Mouse (Mus musculus) forebrain, embryonic 16.5 days (tissue): ENCODE data around the gene Telo2. TPM values are rescaled to one million over a fixed set of nuclear protein-coding genes. Genes with fewer than 3 reads are reported as not detected.

Source experiments
- ATAC-seq: fragments of 200-750 bp; cut with Nextera tagmentation; 2 replicates; pipeline ENCODE4 v1.8.0; 2017; ENCODE audit warnings: mild to moderate bottlenecking, moderate library complexity
- H3K27ac ChIP-seq: fragments of 300-500 bp; sonication (generic); 2 replicates; pipeline ENCODE4 v1.5.1; 2014; ENCODE audit warnings: low read length, control low read depth
- H3K27me3 ChIP-seq: fragments of 300-500 bp; sonication (generic); replicated peaks from 2 replicates; pipeline ENCODE4 v1.6.1; 2014; ENCODE audit warnings: low read length; ENCODE audit not compliant: control insufficient read depth, insufficient read depth
- H3K36me3 ChIP-seq: fragments of 300-500 bp; sonication (generic); 2 replicates; pipeline ENCODE4 v1.6.1; 2014; ENCODE audit not compliant: control insufficient read depth, insufficient read depth
- H3K4me1 ChIP-seq: fragments of 300-500 bp; sonication (generic); replicated peaks from 2 replicates; pipeline ENCODE4 v1.6.1; 2014; ENCODE audit warnings: low read length; ENCODE audit not compliant: control insufficient read depth, insufficient read depth
- H3K4me2 ChIP-seq: fragments of 300-500 bp; sonication (generic); 2 replicates; pipeline ENCODE4 v1.6.1; 2014; ENCODE audit warnings: mild to moderate bottlenecking, low read length, control low read depth
- H3K4me3 ChIP-seq: fragments of 300-500 bp; sonication (generic); replicated peaks from 2 replicates; pipeline ENCODE4 v1.5.1; 2014; ENCODE audit warnings: mild to moderate bottlenecking, low read length, control low read depth
- H3K9ac ChIP-seq: fragments of 300-500 bp; sonication (generic); replicated peaks from 2 replicates; pipeline ENCODE4 v1.6.1; 2014; ENCODE audit warnings: low read depth, low read length, control low read depth
- H3K9me3 ChIP-seq: fragments of 300-500 bp; sonication (generic); 2 replicates; pipeline ENCODE4 v1.6.1; 2016; ENCODE audit warnings: low read length; ENCODE audit not compliant: control insufficient read depth
- WGBS: fragments of 180-500 bp; shearing (Covaris S2); extraction: QIAGEN DNeasy Blood & Tissue Kit; methylation state at CpG from one replicate; pipeline ENCODE4 v1.1.7; 2014; 5-methylcytosine and 5-hydroxymethylcytosine counted together
- polyA plus RNA-seq: library from polyadenylated mRNA; unstranded; fragments of >200 nt; fragmentation: Nextera tagmentation; extraction: Ambion mirVana; gene quantifications from 2 replicates; pipeline ENCODE4 v1.2.1, GENCODE M21; 2015

Telo2 gene
- polyA plus RNA-seq, 1 experiment from 2014 or later: 62.9 TPM

DNA sequence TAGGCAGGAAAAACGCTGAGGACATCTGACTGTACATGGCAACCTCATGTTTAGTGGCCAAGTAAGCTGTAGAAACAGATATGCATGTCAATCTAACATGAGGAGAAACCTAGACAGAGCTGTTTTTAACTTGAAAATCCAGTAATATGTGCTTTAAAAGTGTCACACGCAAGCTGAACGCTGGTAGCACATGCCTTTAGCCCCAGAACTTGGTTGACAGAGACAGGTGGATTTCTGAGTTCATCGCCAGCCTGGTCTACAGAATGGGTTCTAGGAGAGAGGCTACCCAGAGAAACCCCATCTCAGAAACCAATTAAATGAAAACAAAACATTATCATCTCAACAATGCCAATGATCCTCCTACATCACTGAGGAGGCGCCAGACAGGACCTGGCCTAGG is 4.5 kb downstream of the Telo2 start:
- Histone ChIP-seq H3K27ac (peak overlapping the region; percentile 50; the same call in 1 of the 2 replicates), H3K9ac (no peak overlapping the region), H3K27me3 (no peaks in the 10 kb centered on the region), H3K4me1 (peaks cover 19% of the 10 kb centered on the region), H3K4me2 (no peak overlapping the region), H3K36me3 (peaks cover 5% of the 10 kb centered on the region; the same call in 1 of the 2 replicates), H3K9me3 (no peaks in the 10 kb centered on the region), H3K4me3 (no peak overlapping the region)
- 91% methylated on average over 5 of the region's 5 CpGs for WGBS
- no peak for ATAC-seq

DNA sequence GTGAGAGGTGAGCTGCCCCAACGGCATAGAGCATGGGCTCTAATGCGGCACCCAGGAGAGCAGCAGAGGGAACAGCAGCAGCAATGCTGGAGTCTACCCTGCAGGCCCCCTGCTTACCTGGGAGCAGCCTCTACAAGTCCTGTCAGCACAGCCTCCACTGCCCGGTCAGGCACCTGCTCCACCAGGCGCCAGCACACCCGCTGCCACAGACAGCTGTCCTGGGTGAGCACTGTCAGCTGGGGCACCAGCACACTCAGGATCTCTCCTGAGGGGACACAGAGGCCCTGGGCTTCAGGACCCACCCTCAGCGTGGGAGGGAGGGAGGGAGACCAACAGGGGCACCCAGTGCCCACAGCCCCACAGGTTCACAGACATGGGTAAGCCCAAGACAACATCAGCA is 5.2 kb downstream of the Telo2 start:
- WGBS: 94% methylated on average over 5 of the region's 6 CpGs
- no peak overlapping the region for H3K27ac ChIP-seq
- H3K4me3 ChIP-seq: no peak overlapping the region
- no peaks in the 10 kb centered on the region for H3K27me3 ChIP-seq
- no peaks in the 10 kb centered on the region for H3K9me3 ChIP-seq
- no peak overlapping the region for H3K9ac ChIP-seq
- peaks cover 7% of the 10 kb centered on the region; the same call in 1 of the 2 replicates for H3K36me3 ChIP-seq
- no peak for ATAC-seq
- no peak overlapping the region for H3K4me2 ChIP-seq
- H3K4me1 ChIP-seq: peaks cover 17% of the 10 kb centered on the region

DNA sequence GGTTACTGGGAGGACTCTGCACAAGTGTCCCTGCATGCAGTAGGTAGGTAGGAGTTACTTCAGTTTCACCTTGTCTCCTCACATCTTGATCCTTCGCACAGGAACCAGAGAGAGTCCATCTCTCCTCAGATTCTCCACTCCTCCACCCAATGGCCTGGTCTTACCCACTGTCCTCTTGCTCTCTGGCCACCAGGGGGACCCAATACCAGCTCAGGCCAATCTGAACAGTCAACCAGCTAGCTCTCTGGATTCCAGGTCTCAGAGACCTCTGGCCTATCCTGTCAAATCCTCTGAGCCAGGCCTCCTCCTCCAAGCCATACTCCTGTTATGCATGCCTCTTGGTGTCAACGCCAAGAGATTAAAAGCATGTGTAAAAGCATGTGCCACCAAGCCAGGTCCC is 6.2 kb downstream of the Telo2 start:
- ATAC-seq: no peak
- Histone ChIP-seq H3K4me2 (no peak overlapping the region), H3K4me1 (peaks cover 11% of the 10 kb centered on the region), H3K27ac (no peak overlapping the region), H3K9me3 (no peaks in the 10 kb centered on the region), H3K36me3 (peaks cover 11% of the 10 kb centered on the region), H3K9ac (no peak overlapping the region), H3K4me3 (no peak overlapping the region), H3K27me3 (no peaks in the 10 kb centered on the region)
- WGBS: 81% methylated on average over 2 of the region's 2 CpGs

DNA sequence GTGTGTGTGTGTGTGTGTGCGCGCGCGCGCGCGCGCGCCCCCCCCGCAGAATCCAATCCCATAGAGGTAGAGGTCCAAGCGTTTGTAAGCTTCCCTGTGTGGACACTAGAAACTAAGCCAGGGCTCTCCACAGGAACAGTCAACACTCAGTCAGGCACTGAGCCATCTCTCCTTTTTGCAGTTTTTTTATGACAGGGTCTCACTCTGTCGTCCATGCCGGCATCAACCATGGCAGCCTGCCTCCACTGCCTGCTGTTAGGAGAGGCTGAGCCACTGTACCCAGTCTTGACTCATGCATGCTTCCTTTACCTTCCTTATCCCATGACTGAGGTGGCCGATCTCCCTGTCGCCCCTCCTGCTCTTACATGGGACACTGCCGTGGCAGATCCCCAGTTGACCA is 8.0 kb downstream of the Telo2 start:
- H3K9ac ChIP-seq: no peak overlapping the region
- no peak for ATAC-seq
- H3K9me3 ChIP-seq: no peaks in the 10 kb centered on the region
- 90% methylated on average over 7 of the region's 16 CpGs for WGBS
- H3K27me3 ChIP-seq: no peaks in the 10 kb centered on the region
- peaks cover 24% of the 10 kb centered on the region for H3K36me3 ChIP-seq
- H3K4me3 ChIP-seq: no peak overlapping the region
- no peak overlapping the region for H3K4me2 ChIP-seq
- peaks cover 8% of the 10 kb centered on the region; the same call in 1 of the 2 replicates for H3K4me1 ChIP-seq
- no peak overlapping the region for H3K27ac ChIP-seq

DNA sequence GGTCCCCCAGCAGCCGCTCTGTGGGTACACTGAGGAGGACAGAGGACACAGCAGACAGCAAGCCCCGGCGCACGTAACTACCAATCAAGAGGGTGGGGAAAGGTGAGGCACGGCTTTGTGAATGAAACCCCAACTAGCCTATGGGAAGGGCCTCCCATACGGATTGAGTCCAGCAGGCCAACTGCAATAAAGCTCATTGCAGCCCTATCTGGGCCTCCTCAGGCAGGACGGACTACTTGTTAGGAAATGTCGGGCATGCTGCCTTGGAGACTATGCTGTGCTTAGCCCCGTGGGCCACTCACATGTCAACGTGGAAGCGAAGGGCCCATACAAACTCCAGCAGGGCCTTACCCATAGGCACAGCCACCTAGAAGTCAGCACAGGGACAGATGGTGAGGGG is 14.4 kb downstream of the Telo2 start:
- H3K4me2 ChIP-seq: no peak overlapping the region
- WGBS: 90% methylated on average over 11 of the region's 11 CpGs
- H3K4me3 ChIP-seq: no peak overlapping the region
- peaks cover 36% of the 10 kb centered on the region for H3K36me3 ChIP-seq
- no peaks in the 10 kb centered on the region for H3K9me3 ChIP-seq
- H3K27me3 ChIP-seq: no peaks in the 10 kb centered on the region
- no peaks in the 10 kb centered on the region for H3K4me1 ChIP-seq
- H3K27ac ChIP-seq: no peak overlapping the region
- H3K9ac ChIP-seq: no peak overlapping the region
- no peak for ATAC-seq

DNA sequence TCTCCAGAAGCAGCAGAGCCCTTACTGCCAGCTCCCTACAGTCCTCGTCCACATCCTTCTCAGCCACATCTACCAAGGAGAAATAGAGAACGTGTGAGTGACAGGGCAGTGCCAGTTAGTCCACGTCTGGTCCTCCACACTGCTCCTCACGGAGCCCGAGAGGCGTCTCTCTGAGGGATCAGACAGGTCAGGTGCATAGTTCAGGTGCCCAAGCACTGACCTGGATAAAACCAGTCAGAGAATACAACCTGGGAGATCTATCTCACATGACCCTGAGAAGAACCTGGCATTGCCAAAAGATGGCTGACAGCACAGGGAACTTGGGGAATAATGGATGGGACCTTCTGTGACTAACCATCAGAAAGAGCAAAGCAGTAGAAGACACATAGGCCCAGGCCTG is 15.7 kb downstream of the Telo2 start:
- Histone ChIP-seq H3K27me3 (no peaks in the 10 kb centered on the region), H3K4me1 (no peaks in the 10 kb centered on the region), H3K9me3 (no peaks in the 10 kb centered on the region), H3K27ac (no peak overlapping the region), H3K4me3 (no peak overlapping the region), H3K36me3 (peaks cover 34% of the 10 kb centered on the region), H3K9ac (no peak overlapping the region), H3K4me2 (no peak overlapping the region)
- no peak for ATAC-seq
- 93% methylated on average over 6 of the region's 6 CpGs for WGBS

DNA sequence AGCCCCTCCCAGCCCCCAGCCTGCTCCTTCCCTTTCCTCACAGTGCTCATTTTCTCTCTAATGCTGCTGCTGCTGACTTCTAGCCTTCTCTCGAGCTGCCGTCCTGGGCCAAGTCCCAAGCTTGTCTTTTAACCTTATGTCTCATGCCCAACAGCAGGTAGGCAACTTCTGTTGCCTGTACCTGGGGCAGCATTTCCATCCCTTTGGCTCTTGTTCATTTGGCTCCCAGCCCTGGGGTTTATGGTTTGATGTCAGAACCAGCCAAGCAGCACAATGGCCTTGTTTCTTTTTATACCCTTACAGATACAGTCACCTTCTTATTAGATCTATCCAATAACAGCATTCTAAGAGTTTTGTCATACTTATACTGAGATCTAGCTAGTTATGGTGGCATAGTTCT is 19.5 kb downstream of the Telo2 start:
- no peaks in the 10 kb centered on the region for H3K9me3 ChIP-seq
- no peak overlapping the region for H3K27ac ChIP-seq
- H3K27me3 ChIP-seq: no peaks in the 10 kb centered on the region
- no peak overlapping the region for H3K9ac ChIP-seq
- no peak overlapping the region for H3K4me2 ChIP-seq
- whole genome bisulfite sequencing: 78% methylated on average over 2 of the region's 2 CpGs
- peaks cover 15% of the 10 kb centered on the region for H3K36me3 ChIP-seq
- no peak overlapping the region for H3K4me3 ChIP-seq
- no peak for ATAC-seq
- H3K4me1 ChIP-seq: no peaks in the 10 kb centered on the region

DNA sequence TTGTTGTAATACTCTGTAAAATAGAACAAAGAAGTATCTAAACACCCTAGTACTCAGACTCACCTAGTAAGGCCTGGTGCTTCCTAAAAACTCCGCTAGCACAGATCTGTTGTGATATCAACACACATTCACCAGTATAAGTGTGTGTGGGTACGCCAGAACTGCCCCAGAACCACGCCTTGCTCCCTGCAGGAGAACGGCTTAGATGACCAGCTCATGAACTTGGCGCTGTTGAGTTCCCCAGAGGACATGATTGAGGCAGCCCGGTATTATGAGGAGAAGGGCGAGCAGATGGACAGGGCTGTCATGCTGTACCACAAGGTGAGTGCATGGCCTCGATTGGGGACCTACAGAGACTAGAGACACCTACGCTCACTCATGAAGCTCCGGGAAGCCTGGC is 25.3 kb downstream of the Telo2 start:
- H3K27ac ChIP-seq: no peak overlapping the region
- no peaks in the 10 kb centered on the region for H3K4me1 ChIP-seq
- no peak overlapping the region for H3K4me2 ChIP-seq
- WGBS: 94% methylated on average over 10 of the region's 10 CpGs
- no peak for ATAC-seq
- H3K9ac ChIP-seq: no peak overlapping the region
- peaks cover 8% of the 10 kb centered on the region; the same call in 1 of the 2 replicates for H3K36me3 ChIP-seq
- H3K9me3 ChIP-seq: no peaks in the 10 kb centered on the region
- no peaks in the 10 kb centered on the region for H3K27me3 ChIP-seq
- no peak overlapping the region for H3K4me3 ChIP-seq

DNA sequence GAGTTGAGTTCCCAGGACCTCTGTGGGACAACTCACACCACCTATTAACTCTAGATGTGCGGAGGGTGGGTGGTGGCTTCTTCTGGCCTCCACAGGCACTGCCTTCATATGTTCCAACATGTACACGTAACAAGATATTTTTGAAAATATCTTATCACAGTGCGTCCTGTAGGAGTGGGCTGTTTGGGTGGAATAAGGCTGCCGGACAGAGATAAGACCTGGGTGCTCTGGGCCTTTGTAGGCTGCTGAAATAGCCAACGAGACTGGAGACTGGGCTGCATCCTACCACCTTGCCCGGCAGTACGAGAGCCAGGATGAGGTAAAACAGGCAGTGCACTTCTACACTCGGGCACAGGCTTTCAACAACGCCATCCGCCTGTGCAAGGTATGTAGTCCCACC is 26.6 kb downstream of the Telo2 start:
- H3K27ac ChIP-seq: no peak overlapping the region
- H3K9me3 ChIP-seq: no peaks in the 10 kb centered on the region
- H3K27me3 ChIP-seq: no peaks in the 10 kb centered on the region
- H3K36me3 ChIP-seq: peaks cover 8% of the 10 kb centered on the region; the same call in 1 of the 2 replicates
- no peak overlapping the region for H3K4me2 ChIP-seq
- 92% methylated on average over 10 of the region's 10 CpGs for WGBS
- no peaks in the 10 kb centered on the region for H3K4me1 ChIP-seq
- H3K4me3 ChIP-seq: no peak overlapping the region
- no peak for ATAC-seq
- H3K9ac ChIP-seq: no peak overlapping the region

DNA sequence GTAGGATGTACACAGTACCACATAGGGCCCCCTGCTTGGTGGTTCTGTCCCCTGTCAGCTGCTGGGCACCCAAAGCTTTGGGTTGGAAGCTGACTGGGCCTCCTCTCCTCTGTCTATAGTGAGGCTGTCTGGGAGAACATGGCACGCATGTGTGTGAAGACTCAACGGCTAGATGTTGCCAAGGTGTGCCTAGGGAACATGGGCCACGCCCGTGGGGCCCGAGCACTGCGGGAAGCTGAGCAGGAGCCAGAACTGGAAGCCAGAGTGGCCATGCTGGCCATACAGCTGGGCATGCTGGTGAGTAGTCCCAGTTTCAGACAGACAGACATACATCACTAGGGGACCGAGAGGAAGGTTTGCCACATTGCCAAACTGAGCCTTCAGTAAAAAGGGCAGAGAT is 29.0 kb downstream of the Telo2 start:
- WGBS: 89% methylated on average over 7 of the region's 7 CpGs

More for the DNA sequence above, 29.0 kb downstream of the Telo2 start:
- H3K4me2 ChIP-seq: no peak overlapping the region
- no peak overlapping the region for H3K9ac ChIP-seq
- no peaks in the 10 kb centered on the region for H3K27me3 ChIP-seq
- no peaks in the 10 kb centered on the region for H3K9me3 ChIP-seq
- H3K4me1 ChIP-seq: no peaks in the 10 kb centered on the region
- H3K4me3 ChIP-seq: no peak overlapping the region
- no peak for ATAC-seq
- H3K36me3 ChIP-seq: 0 out of 2 replicates have a peak, but pooled peaks cover 4% of the 10 kb centered on the region
- no peak overlapping the region for H3K27ac ChIP-seq
